Mouse (Mus musculus): ENCODE results near the gene Agxt. TPM values are rescaled to one million over a fixed set of nuclear protein-coding genes. Genes with fewer than 3 reads are reported as not detected.

Agxt gene
- polyA plus RNA-seq, 1 experiment from 2014 or later: not detected

DNA sequence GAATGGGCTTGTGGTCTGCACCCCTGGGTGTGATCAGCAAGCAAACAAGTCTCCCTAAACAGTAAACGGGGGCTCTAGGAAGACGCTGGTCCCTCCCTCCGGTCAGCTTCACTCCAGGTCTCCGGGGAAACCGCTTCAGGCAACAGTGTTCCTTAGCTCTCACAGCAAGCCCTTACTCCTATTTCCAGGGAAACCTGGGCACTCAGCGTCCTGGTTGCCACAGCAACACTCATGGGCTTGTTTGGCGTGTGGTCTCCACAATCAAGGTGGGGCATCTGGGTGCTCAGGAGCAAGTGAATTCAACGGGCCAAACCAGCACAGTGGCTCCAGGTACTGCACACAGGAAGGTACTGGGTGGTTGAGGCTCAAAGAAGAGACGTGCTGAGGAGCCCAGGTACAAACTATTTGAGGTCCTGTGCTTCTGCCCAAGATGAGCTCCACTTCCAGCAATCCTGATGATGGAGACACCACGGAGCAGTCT, 33.3 kb downstream of the Agxt start, which contains the start of gene Crocc2:
Gene Crocc2, plus strand, starts transcription at position 431 of the 481 bp plus-strand sequence.
- no peak within 1 kb of the TSS for H3K4me2 ChIP-seq
- H3K9ac ChIP-seq: peak within 1 kb of the TSS; percentile 1; the same call in 1 of the 2 replicates
- H3K9me3 ChIP-seq: no peaks in the 10 kb centered on the region
- H3K4me3 ChIP-seq: no peak within 1 kb of the TSS
- H3K4me1 ChIP-seq: peaks cover 12% of the 10 kb centered on the region
- peaks cover 96% of the 10 kb centered on the region for H3K27me3 ChIP-seq (replicated peaks)
- ATAC-seq (ENCODE audit: extremely low read depth, insufficient number of reproducible peaks, low FRiP score, low TSS enrichment): no peak
- WGBS: 55% methylated on average over 10 of the region's 10 CpGs
- H3K27ac ChIP-seq (replicated peaks): no peak within 1 kb of the TSS
- no peaks in the 10 kb centered on the region for H3K36me3 ChIP-seq

DNA sequence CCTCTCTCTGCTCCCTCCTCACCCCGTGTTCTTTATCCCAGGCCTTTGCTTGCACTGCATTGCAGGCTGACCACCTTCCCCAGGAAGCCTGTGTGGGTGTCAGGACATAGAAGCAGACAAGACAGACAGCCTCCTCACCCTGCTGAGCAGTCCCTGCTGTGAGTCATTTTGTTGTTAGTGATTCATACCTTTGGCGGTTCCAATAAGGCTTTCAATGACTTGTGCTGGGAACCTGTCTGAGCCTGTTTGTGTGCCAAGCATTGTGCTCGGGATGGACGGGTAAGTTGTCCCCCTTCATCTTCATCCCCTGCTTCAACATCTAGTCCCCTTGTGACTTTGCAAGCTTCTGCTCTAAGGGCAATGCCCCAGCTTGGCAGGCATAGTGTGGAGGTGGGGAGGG, 38.6 kb downstream of the Agxt start:
- ATAC-seq (ENCODE audit: extremely low read depth, insufficient number of reproducible peaks, low FRiP score, low TSS enrichment): no peak
- 49% methylated on average over 4 of the region's 4 CpGs for WGBS
- H3K4me3 ChIP-seq: no peak overlapping the region
- H3K9ac ChIP-seq: no peak overlapping the region
- no peak overlapping the region for H3K27ac ChIP-seq (replicated peaks)
- H3K9me3 ChIP-seq: no peaks in the 10 kb centered on the region
- H3K36me3 ChIP-seq: no peaks in the 10 kb centered on the region
- H3K27me3 ChIP-seq (replicated peaks): peaks cover 90% of the 10 kb centered on the region
- H3K4me1 ChIP-seq: peaks cover 40% of the 10 kb centered on the region
- H3K4me2 ChIP-seq: no peak overlapping the region

DNA sequence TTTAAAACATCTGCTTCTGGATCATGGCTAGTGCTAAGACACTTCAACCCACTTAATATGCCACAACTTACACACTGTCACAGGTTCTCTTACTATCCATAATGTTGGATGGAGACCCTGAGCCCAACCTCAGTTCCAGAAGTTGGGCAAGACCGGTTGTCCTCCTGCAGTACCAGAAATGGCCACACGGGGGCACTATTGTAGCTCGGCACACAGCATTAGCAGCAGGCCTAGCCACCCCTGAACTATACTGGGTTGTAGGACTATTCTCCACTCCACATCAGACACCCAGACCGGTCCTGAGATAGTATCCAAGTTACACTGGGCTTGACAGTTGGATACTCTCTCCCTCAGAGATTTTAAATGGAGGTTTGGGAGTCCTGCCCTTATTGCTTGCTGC, 39.4 kb downstream of the Agxt start:
- 2% methylated on average over 4 of the region's 4 CpGs for WGBS
- Histone ChIP-seq H3K9ac (no peak overlapping the region), H3K36me3 (no peaks in the 10 kb centered on the region), H3K27ac (replicated peaks) (no peak overlapping the region), H3K4me2 (no peak overlapping the region), H3K4me3 (no peak overlapping the region), H3K9me3 (no peaks in the 10 kb centered on the region), H3K27me3 (replicated peaks) (peaks cover 87% of the 10 kb centered on the region), H3K4me1 (peaks cover 41% of the 10 kb centered on the region)
- peak; percentile 52; the same call in 1 of the 2 replicates for ATAC-seq (ENCODE audit: extremely low read depth, insufficient number of reproducible peaks, low FRiP score, low TSS enrichment)

DNA sequence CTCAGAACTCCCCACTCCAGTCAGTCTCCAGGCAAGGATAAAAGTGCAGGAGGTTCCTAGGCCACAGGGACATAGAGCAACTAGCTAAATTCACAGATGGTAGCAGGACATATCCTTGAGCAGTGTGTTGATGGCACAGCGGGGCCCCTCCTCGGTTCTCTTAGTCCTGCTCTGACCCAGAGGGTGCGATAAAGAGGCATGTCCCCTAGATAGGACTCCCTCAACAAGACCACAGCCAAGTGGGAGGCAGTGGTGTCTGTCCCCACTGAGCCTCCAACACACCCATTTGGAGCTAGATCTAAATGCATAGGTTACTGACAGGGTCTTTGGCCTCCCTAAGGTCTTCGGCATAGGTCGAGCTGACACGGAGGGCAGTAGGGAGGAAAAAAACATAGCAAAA, 40.8 kb downstream of the Agxt start:
- Histone ChIP-seq H3K27ac (replicated peaks) (0 out of 2 replicates have a peak overlapping the region, but pooled peaks have one; percentile 51), H3K27me3 (replicated peaks) (peaks cover 82% of the 10 kb centered on the region), H3K9ac (peak overlapping the region; percentile 71; the same call in 1 of the 2 replicates), H3K4me1 (peaks cover 48% of the 10 kb centered on the region), H3K4me3 (peak overlapping the region; percentile 47; the same call in 1 of the 2 replicates), H3K4me2 (peak overlapping the region; percentile 75), H3K9me3 (no peaks in the 10 kb centered on the region), H3K36me3 (no peaks in the 10 kb centered on the region)
- 11% methylated on average over 6 of the region's 6 CpGs for WGBS
- no peak for ATAC-seq (ENCODE audit: extremely low read depth, insufficient number of reproducible peaks, low FRiP score, low TSS enrichment)

DNA sequence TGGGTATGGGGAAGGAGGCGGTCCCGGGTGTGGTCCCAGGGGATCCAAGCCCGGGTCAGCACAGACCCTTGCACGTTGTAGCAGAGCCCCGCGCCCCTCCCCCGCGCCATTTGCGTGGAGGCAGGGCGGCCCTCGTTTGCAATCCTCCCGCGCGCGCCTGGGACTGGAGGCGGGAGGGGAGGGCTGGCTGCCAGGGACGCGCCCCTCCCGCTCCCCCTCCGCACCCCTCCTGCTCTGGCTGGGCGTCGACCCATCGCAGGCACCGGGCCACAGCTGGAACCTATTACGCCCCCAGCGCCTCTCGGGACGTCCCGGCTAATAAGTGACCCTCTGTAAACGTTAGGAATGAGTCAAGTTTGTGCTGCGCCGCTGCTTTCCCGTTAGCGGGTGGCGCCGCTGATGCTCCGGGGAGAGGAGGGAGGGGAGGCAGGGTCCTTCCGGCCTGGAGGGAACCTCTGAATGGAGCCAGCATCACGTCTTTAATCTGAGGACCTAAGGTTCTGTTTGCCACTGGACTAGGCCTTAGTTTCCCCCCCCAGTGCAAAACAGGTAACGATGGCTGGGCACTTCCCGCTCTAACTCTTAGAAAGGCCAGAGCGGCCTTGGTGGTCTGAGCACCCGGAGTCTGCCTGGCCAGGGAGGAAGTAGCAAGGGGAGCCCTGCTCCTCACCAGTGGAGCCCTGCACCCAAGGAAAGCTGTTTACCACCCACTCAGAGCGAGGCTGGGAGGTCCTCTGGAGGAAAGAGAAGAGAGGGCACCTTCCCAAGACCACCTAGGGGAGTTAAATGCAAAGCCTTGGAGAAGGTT, 41.7 kb downstream of the Agxt start:
- Histone ChIP-seq H3K27ac (replicated peaks) (peak overlapping the region; percentile 75), H3K4me3 (peak overlapping the region; percentile 47), H3K36me3 (no peaks in the 10 kb centered on the region), H3K9ac (peak overlapping the region; percentile 71), H3K9me3 (no peaks in the 10 kb centered on the region), H3K4me1 (peaks cover 48% of the 10 kb centered on the region), H3K27me3 (replicated peaks) (peaks cover 74% of the 10 kb centered on the region), H3K4me2 (peak overlapping the region; percentile 75)
- peak; percentile 72 for ATAC-seq (ENCODE audit: extremely low read depth, insufficient number of reproducible peaks, low FRiP score, low TSS enrichment)
- WGBS: 4% methylated on average over 40 of the region's 44 CpGs

DNA sequence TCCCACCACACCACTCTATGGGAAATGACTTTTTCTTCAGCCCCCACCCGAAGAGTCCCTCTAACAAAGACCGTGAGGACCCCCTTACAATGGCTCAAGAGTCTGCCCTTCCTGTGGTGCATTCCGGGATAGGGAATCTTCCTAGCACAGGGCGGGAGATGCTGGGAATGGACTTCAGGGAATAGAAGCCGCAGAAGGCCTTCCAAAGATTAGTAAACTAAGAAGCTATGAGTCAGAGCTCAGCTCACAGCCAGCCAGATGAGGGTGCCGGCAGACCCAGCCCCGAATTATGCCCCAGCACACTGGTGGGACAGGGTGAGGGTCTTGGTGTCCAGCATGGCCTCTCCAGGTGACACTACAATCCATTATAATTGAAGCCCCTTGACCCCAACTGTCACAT, 47.2 kb downstream of the Agxt start:
- WGBS: 79% methylated on average over 7 of the region's 7 CpGs

DNA sequence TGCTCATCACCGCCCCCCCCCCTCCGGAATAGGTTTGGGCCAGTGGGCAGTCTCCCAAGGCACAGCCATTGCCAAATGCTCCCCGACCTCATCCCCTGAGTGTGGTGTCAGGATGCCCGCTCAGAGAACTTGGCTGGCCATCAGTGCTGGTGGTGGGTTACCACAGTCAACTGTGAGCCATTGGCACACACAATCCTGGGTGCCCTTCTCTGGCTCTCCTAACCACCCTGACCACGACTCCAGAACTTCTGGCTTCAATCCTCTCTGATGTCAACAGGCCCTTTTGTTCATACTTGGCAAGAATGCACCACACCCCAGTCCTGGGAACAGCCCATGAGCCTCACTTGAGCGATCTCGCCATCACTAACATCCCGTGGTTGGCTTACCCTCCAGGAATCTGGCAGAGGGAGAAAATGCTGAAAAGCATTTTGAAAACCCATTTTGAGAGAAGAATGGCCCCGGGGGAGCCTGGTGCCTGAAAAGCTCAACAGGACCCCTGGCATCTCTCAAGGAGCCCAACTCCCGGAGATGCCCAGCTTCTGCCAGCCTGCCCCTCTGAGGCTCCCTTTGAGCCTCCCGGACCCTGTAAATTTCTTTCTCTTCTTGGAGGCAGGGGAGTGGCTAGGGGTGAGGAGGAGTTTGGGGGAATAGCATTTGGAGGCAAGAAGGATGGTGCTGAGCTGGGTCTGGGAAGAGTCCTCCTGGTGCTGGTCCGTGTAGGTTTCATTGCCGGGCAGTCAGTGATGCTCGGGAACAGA, 49.2 kb downstream of the Agxt start:
- Histone ChIP-seq H3K9me3 (no peaks in the 10 kb centered on the region), H3K36me3 (no peaks in the 10 kb centered on the region), H3K27me3 (replicated peaks) (peaks cover 76% of the 10 kb centered on the region), H3K4me3 (no peak overlapping the region), H3K4me2 (no peak overlapping the region), H3K27ac (replicated peaks) (no peak overlapping the region), H3K9ac (no peak overlapping the region), H3K4me1 (peaks cover 10% of the 10 kb centered on the region; the same call in 1 of the 2 replicates)
- ATAC-seq (ENCODE audit: extremely low read depth, insufficient number of reproducible peaks, low FRiP score, low TSS enrichment): no peak
- WGBS: 65% methylated on average over 14 of the region's 14 CpGs

More for the DNA sequence above, 47.2 kb downstream of the Agxt start:
- no peak overlapping the region for H3K27ac ChIP-seq (replicated peaks)
- no peak overlapping the region for H3K9ac ChIP-seq
- peaks cover 74% of the 10 kb centered on the region for H3K27me3 ChIP-seq (replicated peaks)
- no peak overlapping the region for H3K4me3 ChIP-seq
- peaks cover 23% of the 10 kb centered on the region for H3K4me1 ChIP-seq
- no peaks in the 10 kb centered on the region for H3K9me3 ChIP-seq
- no peak overlapping the region for H3K4me2 ChIP-seq
- no peak for ATAC-seq (ENCODE audit: extremely low read depth, insufficient number of reproducible peaks, low FRiP score, low TSS enrichment)
- H3K36me3 ChIP-seq: no peaks in the 10 kb centered on the region

DNA sequence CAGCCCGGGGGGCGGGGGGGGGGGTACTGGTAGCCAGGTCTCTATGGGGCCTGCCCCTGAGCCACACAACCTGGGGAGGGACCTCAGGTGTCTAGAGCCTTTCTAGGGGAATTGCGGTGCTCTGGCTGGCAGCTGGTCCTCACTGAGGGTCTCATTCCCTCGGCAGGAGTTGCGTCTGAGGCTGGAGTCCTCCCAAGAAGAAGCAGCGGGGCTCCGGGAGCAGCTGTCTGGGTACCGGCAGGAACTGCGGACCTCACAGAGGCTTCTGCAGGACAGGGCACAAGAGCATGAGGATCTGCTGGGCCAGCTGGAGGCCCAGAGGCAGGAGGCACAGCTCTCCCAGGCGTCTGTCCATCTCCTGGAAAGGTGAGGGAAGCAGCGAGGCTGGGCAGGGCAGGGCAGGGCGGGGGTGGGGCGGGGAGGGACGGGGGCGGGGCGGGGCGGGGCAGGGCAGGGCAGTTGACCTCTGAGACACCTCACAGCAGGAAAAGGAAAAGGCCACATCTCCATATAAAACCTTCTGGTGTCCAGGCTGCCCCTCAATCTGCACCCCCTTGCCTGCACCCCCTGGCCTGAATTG, 55.8 kb downstream of the Agxt start:
- Histone ChIP-seq H3K4me2 (no peak overlapping the region), H3K4me1 (peaks cover 3% of the 10 kb centered on the region; the same call in 1 of the 2 replicates), H3K4me3 (no peak overlapping the region), H3K9ac (0 out of 2 replicates have a peak overlapping the region, but pooled peaks have one; percentile 12), H3K27me3 (replicated peaks) (peaks cover 74% of the 10 kb centered on the region), H3K36me3 (no peaks in the 10 kb centered on the region), H3K9me3 (peaks cover 10% of the 10 kb centered on the region; the same call in 1 of the 2 replicates), H3K27ac (replicated peaks) (no peak overlapping the region)
- 13% methylated on average over 11 of the region's 17 CpGs for WGBS
- ATAC-seq (ENCODE audit: extremely low read depth, insufficient number of reproducible peaks, low FRiP score, low TSS enrichment): no peak

DNA sequence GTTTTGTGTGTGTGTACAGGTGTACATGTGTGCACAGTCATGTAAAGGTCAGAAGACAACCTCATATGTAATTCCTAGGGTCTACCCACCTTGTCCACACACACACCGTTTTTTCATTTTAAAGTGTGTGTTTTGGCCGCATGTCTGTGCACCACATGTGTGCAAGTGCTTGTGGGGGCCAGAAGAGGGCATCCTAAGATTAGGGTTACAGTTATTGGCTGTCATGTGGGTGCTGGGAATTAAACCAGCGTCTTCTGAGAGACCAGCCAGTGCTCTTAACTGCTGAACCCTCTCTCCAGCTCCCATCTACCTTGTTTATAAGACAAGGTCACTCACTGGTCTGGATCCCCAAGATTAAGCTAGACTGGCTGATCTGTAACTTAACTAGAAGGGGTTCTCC, 59.9 kb downstream of the Agxt start:
- H3K4me2 ChIP-seq: no peak overlapping the region
- WGBS: 79% methylated on average over 3 of the region's 3 CpGs

More for the DNA sequence above, 59.9 kb downstream of the Agxt start:
- ATAC-seq (ENCODE audit: extremely low read depth, insufficient number of reproducible peaks, low FRiP score, low TSS enrichment): no peak
- peaks cover 18% of the 10 kb centered on the region; the same call in 1 of the 2 replicates for H3K9me3 ChIP-seq
- no peak overlapping the region for H3K4me3 ChIP-seq
- no peaks in the 10 kb centered on the region for H3K36me3 ChIP-seq
- H3K27ac ChIP-seq (replicated peaks): no peak overlapping the region
- H3K9ac ChIP-seq: no peak overlapping the region
- peaks cover 32% of the 10 kb centered on the region for H3K27me3 ChIP-seq (replicated peaks)
- no peaks in the 10 kb centered on the region for H3K4me1 ChIP-seq

Data from heart, embryonic 13.5 days (tissue).